Comparison of ENCODE assay signal across 20 mouse cellular contexts in the genomic region with DNA sequence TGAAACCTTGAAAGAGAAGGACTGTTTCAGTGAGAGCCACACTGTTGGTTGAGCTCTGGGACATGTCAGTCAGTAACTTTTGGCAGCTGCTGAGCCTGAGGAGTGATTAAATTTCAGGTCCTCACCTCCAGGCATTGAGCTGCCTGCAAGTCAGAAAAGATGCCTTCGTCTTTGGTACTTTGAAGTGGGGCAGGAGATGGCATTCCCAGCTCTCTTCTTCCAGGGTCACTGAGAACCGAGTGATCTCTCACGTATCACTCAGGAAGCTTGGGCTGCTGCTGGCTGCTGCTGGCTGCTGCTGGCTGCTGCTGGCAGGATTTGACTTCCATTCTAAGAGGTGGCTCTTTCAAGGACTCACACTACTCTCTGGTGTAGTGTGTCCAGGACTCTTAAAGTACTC.
DNase-seq lines count a peak whose midpoint lies in the region; ATAC-seq and TF ChIP-seq lines count a peak whose summit lies in the region.
"Had no signal": no experiment of that assay in that cellular context is flagged by ENCODE, and none has a peak within 500 bp of the region (broad histone marks: within the 10 kb centered on the region; RNA-seq: fewer than 3 reads in every experiment).

No protein-coding gene starts in this region.

- 29% methylated on average over 3 of the region's 3 CpGs for WGBS in forebrain, postnatal 0 days
- WGBS in midbrain, embryonic 12.5 days, result 17% methylated on average over 3 of the region's 3 CpGs

- no peak overlapping the region for H3K4me2 ChIP-seq in forebrain, postnatal 0 days (ENCODE audit: low read depth)
- no peak overlapping the region for H3K4me2 ChIP-seq in midbrain, embryonic 12.5 days (replicated peaks)
- H3K4me2 ChIP-seq: heart, embryonic 12.5 days; hindbrain, embryonic 15.5 days; lung, embryonic 15.5 days; neural tube, embryonic 13.5 days had no signal

- H3K36me3 ChIP-seq in forebrain, postnatal 0 days (ENCODE audit: insufficient read depth), result no peaks in the 10 kb centered on the region
- no peaks in the 10 kb centered on the region; the same call in 1 of the 2 replicates for H3K36me3 ChIP-seq in midbrain, embryonic 12.5 days
- H3K36me3 ChIP-seq: heart, embryonic 12.5 days; hindbrain, embryonic 15.5 days; lung, embryonic 15.5 days; neural tube, embryonic 13.5 days had no signal

- H3K27ac ChIP-seq in forebrain, postnatal 0 days (ENCODE audit: low read depth, low read length), result peak overlapping the region; percentile 35; the same call in 1 of the 2 replicates
- H3K27ac ChIP-seq in midbrain, embryonic 12.5 days (replicated peaks), result peak overlapping the region; percentile 98
- H3K27ac ChIP-seq: gastrocnemius, adult 2 months; lung, embryonic 15.5 days; neural tube, embryonic 13.5 days; stomach, postnatal 0 days had no signal

- H3K9me3 ChIP-seq in forebrain, postnatal 0 days (ENCODE audit: low read length), result no peaks in the 10 kb centered on the region
- no peaks in the 10 kb centered on the region for H3K9me3 ChIP-seq in midbrain, embryonic 12.5 days
- H3K9me3 ChIP-seq: heart, embryonic 12.5 days; hindbrain, embryonic 15.5 days; lung, embryonic 15.5 days; neural tube, embryonic 13.5 days had no signal

- DNase-seq in adrenal gland, adult 2 months, result peak; percentile 45
- no peak for DNase-seq in adrenal gland, postnatal 36 days
- peak; percentile 56 for DNase-seq in brain, embryonic 14.5 days (ENCODE audit: low read depth)
- peak; percentile 26 for DNase-seq in forebrain, postnatal 0 days
- DNase-seq in cerebellum, adult 11 months, result no peak
- no peak for DNase-seq in liver
- DNase-seq in lung, postnatal 4 days, result no peak
- DNase-seq: adrenal gland, adult 8-10 months; cerebellum, adult 9-10 months; gastrocnemius, adult 2 months; kidney, adult 18-20 months; kidney, postnatal 14 days; right cerebral cortex, postnatal 25 days; thymus, postnatal 14 days had no signal

- no peak for TF ChIP-seq POLR2A in brain, embryonic 14.5 days (IDR thresholded peaks at IDR 0.05; ENCODE audit: borderline replicate concordance, extremely low read depth, insufficient read depth, insufficient read length, poor library complexity, severe bottlenecking)

- 0 out of 2 replicates have a peak, but pooled peaks cover 4% of the 10 kb centered on the region for H3K27me3 ChIP-seq in forebrain, postnatal 0 days (ENCODE audit: insufficient read depth, low read length)
- H3K27me3 ChIP-seq in midbrain, embryonic 12.5 days, result no peaks in the 10 kb centered on the region
- H3K27me3 ChIP-seq: hindbrain, embryonic 15.5 days; lung, embryonic 15.5 days had no signal

- TF ChIP-seq CTCF in brain, embryonic 14.5 days (IDR thresholded peaks at IDR 0.05; ENCODE audit: borderline replicate concordance, extremely low read depth, insufficient read depth, insufficient read length), result no peak
- no peak for TF ChIP-seq CTCF in forebrain, postnatal 0 days (IDR thresholded peaks at IDR 0.05; ENCODE audit: low read depth)

- peaks cover 29% of the 10 kb centered on the region for H3K4me1 ChIP-seq in forebrain, postnatal 0 days (ENCODE audit: insufficient read depth)
- H3K4me1 ChIP-seq in midbrain, embryonic 12.5 days, result peaks cover 87% of the 10 kb centered on the region

- no peak overlapping the region for H3K4me3 ChIP-seq in forebrain, postnatal 0 days (ENCODE audit: low read depth, low read length)
- no peak overlapping the region for H3K4me3 ChIP-seq in midbrain, embryonic 12.5 days
- H3K4me3 ChIP-seq: gastrocnemius, adult 2 months; heart, embryonic 12.5 days; hindbrain, embryonic 15.5 days; lung, embryonic 15.5 days; neural tube, embryonic 13.5 days had no signal

- ATAC-seq in forebrain, postnatal 0 days, result no peak
- ATAC-seq in midbrain, embryonic 12.5 days (ENCODE audit: low FRiP score, low read depth), result no peak

- no peak overlapping the region for H3K9ac ChIP-seq in forebrain, postnatal 0 days
- peak overlapping the region; percentile 49 for H3K9ac ChIP-seq in midbrain, embryonic 12.5 days (replicated peaks)
- H3K9ac ChIP-seq: heart, embryonic 12.5 days; hindbrain, embryonic 15.5 days; lung, embryonic 15.5 days had no signal

Comparison
In these comparisons a context has a peak if more than half of its experiments do, and no peak if none do; other contexts are left out.
1. DNase-seq: peak in adrenal gland, adult 2 months (single experiment), brain, embryonic 14.5 days (single experiment) and forebrain, postnatal 0 days (single experiment); none in adrenal gland, postnatal 36 days (0 of 2), cerebellum, adult 11 months (single experiment), liver (single experiment) and lung, postnatal 4 days (0 of 2).